Mouse (Mus musculus) right cerebral cortex, postnatal 10 days (tissue): ENCODE measurements at regions not wholly inside any gene's neighbourhood (a gene's known extent, or its start where the extent isn't known, plus 50 kb on each side); places are given as distances from the start of the nearest gene placed in this dataset.

Experiments
- DNase-seq, 2 experiments: peaks; one replicate each; pipeline ENCODE4 v3.0.0; 2021; ENCODE audit warnings: low spot score in 2 of 2

DNA sequence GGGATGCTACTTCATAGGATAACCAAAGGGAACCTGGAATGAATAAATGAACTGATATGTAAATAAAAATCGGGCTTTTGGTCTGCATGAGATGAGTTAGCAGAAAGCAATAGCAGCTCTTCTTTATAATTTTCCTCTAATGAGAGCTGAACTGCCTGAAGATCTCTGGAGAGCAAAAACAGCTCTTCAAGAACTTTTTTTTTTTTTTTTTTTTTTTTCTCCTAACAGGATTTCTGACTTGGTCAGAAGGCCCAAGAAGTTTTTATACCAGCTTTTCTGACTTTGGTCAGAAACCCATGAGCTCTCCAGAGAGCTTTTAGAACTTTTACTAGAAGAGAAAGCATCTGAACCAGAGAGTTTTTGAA is 79.6 kb upstream of the Ptprk start:
- no peak for DNase-seq

- DNase-seq: no peak
Observed at GRCm38 (mm10) chr10:28010756-28011155, 63.9 kb upstream of the Ptprk start.

- DNase-seq: no peak
Observed at GRCm38 (mm10) chr10:28012135-28012534, 62.5 kb upstream of the Ptprk start.

GRCm38 (mm10) chr10:28013401-28013800 is 61.2 kb upstream of the Ptprk start:
- DNase-seq: no peak

DNA sequence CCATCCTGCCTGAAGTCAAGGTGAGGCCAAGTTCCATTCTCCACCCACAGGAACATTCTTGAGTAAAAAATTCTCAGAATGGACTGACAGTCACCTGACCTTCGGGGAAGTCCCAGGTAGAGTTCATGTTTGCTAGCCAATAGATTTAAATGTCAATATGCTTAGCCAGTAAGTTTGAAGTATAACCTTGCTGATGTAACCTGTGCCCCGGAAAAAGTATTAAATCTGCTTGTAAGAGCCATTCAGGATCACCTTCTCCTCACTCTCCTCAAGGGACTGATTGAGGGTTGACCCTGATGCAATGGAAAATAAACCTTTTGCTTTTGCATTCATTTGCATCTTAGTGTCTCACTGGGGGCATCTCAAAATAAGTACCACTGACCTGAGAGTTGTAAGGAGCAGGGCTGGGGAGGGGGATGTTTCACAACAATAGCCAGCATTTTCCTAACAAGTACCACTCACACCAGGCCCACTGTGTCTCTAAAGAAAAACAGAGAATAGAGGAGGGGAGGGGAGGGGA is 60.3 kb upstream of the Ptprk start:
- DNase-seq: no peak
